Mouse (Mus musculus) lung, embryonic 14.5 days (tissue): ENCODE results near the gene Mfsd12. TPM values are rescaled to one million over a fixed set of nuclear protein-coding genes. Genes with fewer than 3 reads are reported as not detected.

Experiments
- ATAC-seq: fragments of 200-750 bp; cut with Nextera tagmentation; 2 replicates; pipeline ENCODE4 v1.8.0; 2017; ENCODE audit warnings: mild to moderate bottlenecking, moderate TSS enrichment, moderate library complexity; ENCODE audit not compliant: insufficient read depth
- DNase-seq: peaks from one replicate; pipeline ENCODE4 v3.0.0-alpha.2; 2015
- H3K27ac ChIP-seq: fragments of 300-500 bp; sonication (generic); 2 replicates; pipeline ENCODE4 v1.5.1; 2014; ENCODE audit warnings: low read depth, mild to moderate bottlenecking, moderate library complexity
- H3K27me3 ChIP-seq: fragments of 300-500 bp; sonication (generic); 2 replicates; pipeline ENCODE4 v1.6.1; 2014; ENCODE audit warnings: low read length, control low read depth; ENCODE audit not compliant: insufficient read depth
- H3K36me3 ChIP-seq: fragments of 300-500 bp; sonication (generic); 2 replicates; pipeline ENCODE4 v1.6.1; 2014; ENCODE audit warnings: control low read depth; ENCODE audit not compliant: insufficient read depth
- H3K4me1 ChIP-seq: fragments of 300-500 bp; sonication (generic); 2 replicates; pipeline ENCODE4 v1.6.1; 2014; ENCODE audit warnings: antibody characterized with exemption, control low read depth; ENCODE audit not compliant: insufficient read depth
- H3K4me2 ChIP-seq: fragments of 300-500 bp; sonication (generic); 2 replicates; pipeline ENCODE4 v1.6.1; 2014; ENCODE audit warnings: mild to moderate bottlenecking
- H3K4me3 ChIP-seq: fragments of 300-500 bp; sonication (generic); 2 replicates; pipeline ENCODE4 v1.5.1; 2014; ENCODE audit warnings: low read depth, low read length
- H3K9ac ChIP-seq: fragments of 300-500 bp; sonication (generic); 2 replicates; pipeline ENCODE4 v1.6.1; 2014
- H3K9me3 ChIP-seq: fragments of 300-500 bp; sonication (generic); 2 replicates; pipeline ENCODE4 v1.6.1; 2016; ENCODE audit warnings: low read depth, low read length, control low read depth
- CTCF ChIP-seq: IDR thresholded peaks from 2 replicates; pipeline ENCODE4 v1.5.1; 2016; ENCODE audit warnings: antibody characterized with exemption, low read depth
- WGBS: fragments of 180-500 bp; shearing (Covaris S2); extraction: QIAGEN DNeasy Blood & Tissue Kit; methylation state at CpG from one replicate; pipeline ENCODE4 v1.1.7; 2014; 5-methylcytosine and 5-hydroxymethylcytosine counted together
- polyA plus RNA-seq: library from polyadenylated mRNA; unstranded; fragments of >200 nt; fragmentation: Nextera tagmentation; extraction: Ambion mirVana; gene quantifications from 2 replicates; pipeline ENCODE4 v1.2.1, GENCODE M21; 2014

The Mfsd12 gene
- polyA plus RNA-seq, 1 experiment from 2014 or later, result 7.7 TPM

GRCm38 (mm10) chr10:81376561-81377361 lies 19.5 kb downstream of the Mfsd12 start:
- Histone ChIP-seq H3K9me3 (no peaks in the 10 kb centered on the region), H3K4me2 (peak overlapping the region; percentile 71), H3K9ac (peak overlapping the region; percentile 95), H3K27ac (no peak overlapping the region), H3K36me3 (peaks cover 48% of the 10 kb centered on the region), H3K27me3 (no peaks in the 10 kb centered on the region), H3K4me3 (peak overlapping the region; percentile 89), H3K4me1 (peaks cover 9% of the 10 kb centered on the region)
- DNase-seq (peak; percentile 44), ATAC-seq (no peak)
- no peak for TF ChIP-seq CTCF
- 30% methylated on average over 6 of the region's 6 CpGs for WGBS

DNA sequence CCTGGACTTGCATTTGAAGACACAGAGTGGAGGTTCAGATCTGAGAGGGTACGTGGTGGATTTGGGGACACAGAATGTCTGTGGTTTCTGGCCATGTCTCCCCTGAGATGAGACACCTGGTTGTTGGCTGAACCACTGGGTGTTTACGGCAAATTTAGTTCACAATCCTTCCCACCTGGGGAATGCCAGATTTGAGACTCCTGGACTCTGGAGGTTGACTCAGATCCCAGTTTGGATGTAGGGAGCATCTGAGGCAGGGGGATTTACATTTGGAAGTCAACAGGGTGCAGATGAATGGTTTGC lies 20.0 kb downstream of the Mfsd12 start:
- no peak for DNase-seq
- no peaks in the 10 kb centered on the region for H3K27me3 ChIP-seq
- peak overlapping the region; percentile 71 for H3K4me2 ChIP-seq
- H3K27ac ChIP-seq, result peak overlapping the region; percentile 83
- H3K9me3 ChIP-seq, result no peaks in the 10 kb centered on the region
- peak overlapping the region; percentile 95 for H3K9ac ChIP-seq
- peak overlapping the region; percentile 89 for H3K4me3 ChIP-seq
- no peak for TF ChIP-seq CTCF
- peaks cover 42% of the 10 kb centered on the region for H3K36me3 ChIP-seq
- no peak for ATAC-seq
- WGBS, result 44% methylated on average over 2 of the region's 2 CpGs
- peaks cover 9% of the 10 kb centered on the region for H3K4me1 ChIP-seq

DNA sequence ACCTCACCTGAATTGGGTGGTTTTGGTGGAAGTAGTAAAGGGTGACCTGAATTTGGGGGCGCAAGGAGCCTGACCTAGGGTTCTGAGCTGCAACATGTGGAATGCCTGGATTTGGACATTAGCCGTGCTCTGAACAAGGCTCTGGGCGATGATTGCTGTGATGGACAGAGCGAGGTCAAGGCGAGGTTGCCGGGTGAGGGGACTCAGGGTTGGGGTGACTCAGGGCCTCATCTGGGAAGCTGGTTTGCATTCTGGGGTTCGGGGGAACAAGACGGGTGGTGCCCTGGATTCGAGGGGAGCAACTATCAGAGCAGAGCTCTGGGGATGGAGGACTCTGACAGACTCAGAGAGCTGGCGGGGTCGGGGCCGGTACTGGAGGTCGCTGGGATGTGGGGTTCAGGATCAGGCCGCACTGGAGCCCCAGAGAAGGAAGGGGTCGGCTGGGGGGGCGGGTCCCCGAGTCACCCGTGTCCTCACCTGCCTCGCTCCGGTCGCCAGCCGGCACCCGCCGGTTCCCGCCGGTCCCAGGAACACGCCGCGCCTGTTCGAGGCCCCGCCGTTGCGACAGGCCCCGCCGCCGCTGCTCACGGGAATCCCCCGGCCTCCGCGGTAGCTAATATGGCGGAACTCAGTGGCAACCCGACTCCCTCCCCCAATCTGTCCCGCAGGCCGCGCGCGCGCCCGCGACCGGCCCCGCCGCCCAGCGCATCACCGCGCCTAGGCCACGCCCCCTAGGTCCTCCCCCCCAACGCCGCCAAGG lies 20.7 kb downstream of the Mfsd12 start, which contains the start of gene Fzr1:
Gene Fzr1 (minus strand): TSS at position 724 of the 760 bp plus-strand sequence.
- peak within 1 kb of the TSS; percentile 83 for H3K27ac ChIP-seq
- peak within 1 kb of the TSS; percentile 89 for H3K4me3 ChIP-seq

DNA sequence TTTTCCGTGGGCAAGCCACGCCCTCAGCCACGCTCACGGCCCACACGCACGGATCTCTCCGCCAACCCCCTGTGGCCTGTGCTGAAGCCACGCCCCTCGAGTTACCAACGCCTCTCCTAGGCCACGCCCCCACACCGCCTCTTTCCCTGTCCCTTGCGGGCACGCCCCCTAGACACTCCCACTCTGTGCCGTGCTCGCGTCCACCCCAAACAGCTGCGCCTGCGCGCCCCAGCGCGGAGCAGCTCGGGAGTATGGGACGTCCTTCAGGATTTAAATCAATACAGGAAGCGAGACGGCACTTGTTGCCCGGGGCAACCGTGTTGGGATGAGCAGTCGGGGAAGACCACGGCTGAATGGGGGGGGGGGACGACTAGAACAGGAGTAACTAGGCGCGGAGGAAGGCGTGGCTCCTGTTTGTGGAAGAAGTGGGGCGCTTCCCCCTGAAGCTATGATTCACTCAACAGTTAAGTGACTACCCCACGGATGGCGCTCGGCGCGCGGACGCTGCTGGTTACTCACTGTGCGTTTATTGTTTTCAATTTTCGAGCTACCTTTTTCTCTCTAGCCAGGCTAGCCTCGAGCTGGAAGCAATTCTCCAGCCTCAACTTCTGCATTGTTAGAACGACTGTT lies 21.4 kb downstream of the Mfsd12 start:
- peaks cover 9% of the 10 kb centered on the region for H3K4me1 ChIP-seq
- no peak for TF ChIP-seq CTCF
- peak overlapping the region; percentile 95 for H3K9ac ChIP-seq
- ATAC-seq (peak; percentile 95), DNase-seq (peak; percentile 100)
- H3K27ac ChIP-seq, result peak overlapping the region; percentile 71
- H3K9me3 ChIP-seq, result no peaks in the 10 kb centered on the region
- H3K4me3 ChIP-seq, result peak overlapping the region; percentile 89
- H3K4me2 ChIP-seq, result peak overlapping the region; percentile 71
- H3K27me3 ChIP-seq, result no peaks in the 10 kb centered on the region
- peaks cover 29% of the 10 kb centered on the region for H3K36me3 ChIP-seq
- 0% methylated on average over 45 of the region's 46 CpGs for WGBS

More for the DNA sequence above, 20.7 kb downstream of the Mfsd12 start, which contains the start of gene Fzr1:
- Histone ChIP-seq H3K4me1 (peaks cover 9% of the 10 kb centered on the region), H3K4me2 (peak within 1 kb of the TSS; percentile 71), H3K36me3 (peaks cover 36% of the 10 kb centered on the region), H3K27me3 (no peaks in the 10 kb centered on the region), H3K9ac (peak within 1 kb of the TSS; percentile 95), H3K9me3 (no peaks in the 10 kb centered on the region)
- peak; percentile 62 for ATAC-seq
- DNase-seq, result no peak
- WGBS, result 1% methylated on average over 49 of the region's 59 CpGs
- TF ChIP-seq CTCF, result no peak

DNA sequence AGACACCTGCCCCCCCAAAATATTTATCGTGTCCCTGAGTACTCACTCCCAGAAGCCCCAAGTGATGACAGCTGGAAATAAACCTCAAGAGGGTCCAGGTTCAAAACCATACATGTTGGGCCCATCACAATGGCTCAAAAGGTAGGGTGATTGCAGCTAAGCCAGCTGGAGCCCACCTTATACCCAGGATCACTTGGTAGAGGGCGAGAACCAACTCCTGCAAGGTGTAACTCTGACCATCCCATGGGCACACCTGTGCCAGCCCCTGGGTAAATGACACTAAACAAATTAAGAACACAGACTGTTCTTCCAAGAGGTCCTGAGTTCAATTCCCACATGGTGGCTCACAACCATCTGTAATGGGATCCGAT lies 21.9 kb downstream of the Mfsd12 start:
- Histone ChIP-seq H3K4me1 (peaks cover 9% of the 10 kb centered on the region), H3K27ac (peak overlapping the region; percentile 71), H3K9me3 (no peaks in the 10 kb centered on the region), H3K27me3 (no peaks in the 10 kb centered on the region), H3K4me2 (peak overlapping the region; percentile 71), H3K36me3 (peaks cover 24% of the 10 kb centered on the region), H3K9ac (peak overlapping the region; percentile 61), H3K4me3 (peak overlapping the region; percentile 89)
- no peak for TF ChIP-seq CTCF
- ATAC-seq (0 out of 2 replicates have a peak, but pooled peaks have one; percentile 1), DNase-seq (no peak)
- WGBS, result 53% methylated on average over 3 of the region's 3 CpGs

- H3K9me3 ChIP-seq, result no peaks in the 10 kb centered on the region
- WGBS, result 86% methylated on average over 6 of the region's 6 CpGs
- H3K36me3 ChIP-seq, result peaks cover 17% of the 10 kb centered on the region
- no peak for TF ChIP-seq CTCF
- DNase-seq, result no peak
- H3K4me1 ChIP-seq, result peaks cover 9% of the 10 kb centered on the region
- ATAC-seq, result no peak
- no peak overlapping the region for H3K9ac ChIP-seq
- H3K4me2 ChIP-seq, result no peak overlapping the region
- H3K27me3 ChIP-seq, result no peaks in the 10 kb centered on the region
- H3K4me3 ChIP-seq, result no peak overlapping the region
- no peak overlapping the region for H3K27ac ChIP-seq
Measured at GRCm38 (mm10) chr10:81379809-81380378, 22.6 kb downstream of the Mfsd12 start.

GRCm38 (mm10) chr10:81382039-81382438 lies 24.7 kb downstream of the Mfsd12 start:
- ATAC-seq (no peak), DNase-seq (peak; percentile 73)
- no peaks in the 10 kb centered on the region for H3K27me3 ChIP-seq
- peak overlapping the region; percentile 80 for H3K27ac ChIP-seq
- no peak overlapping the region for H3K4me3 ChIP-seq
- no peak for TF ChIP-seq CTCF
- 0 out of 2 replicates have a peak overlapping the region, but pooled peaks have one; percentile 20 for H3K9ac ChIP-seq
- no peak overlapping the region for H3K4me2 ChIP-seq
- H3K9me3 ChIP-seq, result no peaks in the 10 kb centered on the region
- peaks cover 2% of the 10 kb centered on the region for H3K4me1 ChIP-seq
- 40% methylated on average over 5 of the region's 5 CpGs for WGBS
- H3K36me3 ChIP-seq, result peaks cover 15% of the 10 kb centered on the region
